Mouse (Mus musculus) ES-Bruce4 (cell line): ENCODE results near the gene Gm4922. TPM values are rescaled to one million over a fixed set of nuclear protein-coding genes. Genes with fewer than 3 reads are reported as not detected.

Experiments
- H3K27ac ChIP-seq: 2 replicates; pipeline ENCODE4 v1.5.1; 2012; ENCODE audit warnings: low read length, inconsistent platforms; ENCODE audit not compliant: insufficient read depth
- H3K27me3 ChIP-seq: 2 replicates; pipeline ENCODE4 v1.6.1; 2012; ENCODE audit warnings: mild to moderate bottlenecking, low read length, inconsistent platforms; ENCODE audit not compliant: control insufficient read depth, poor library complexity, insufficient read depth, severe bottlenecking
- H3K36me3 ChIP-seq: 2 replicates; pipeline ENCODE4 v1.6.1; 2012; ENCODE audit warnings: inconsistent platforms, mild to moderate bottlenecking, low read length, moderate library complexity; ENCODE audit not compliant: control insufficient read depth, poor library complexity, insufficient read depth, severe bottlenecking
- H3K4me1 ChIP-seq: one replicate; pipeline ENCODE4 v1.8.1; 2011; ENCODE audit warnings: low read length; ENCODE audit not compliant: control insufficient read depth, insufficient read depth
- H3K4me3 ChIP-seq: 2 replicates; pipeline ENCODE4 v1.5.1; 2011; ENCODE audit warnings: low read depth, mild to moderate bottlenecking, low read length
- H3K9ac ChIP-seq: 2 replicates; pipeline ENCODE4 v1.6.1; 2012; ENCODE audit warnings: low read depth, mild to moderate bottlenecking, inconsistent platforms; ENCODE audit not compliant: poor library complexity, severe bottlenecking
- H3K9me3 ChIP-seq: replicated peaks from 2 replicates; pipeline ENCODE4 v1.6.1; 2012; ENCODE audit warnings: mild to moderate bottlenecking, low read length, inconsistent platforms; ENCODE audit not compliant: control insufficient read depth, poor library complexity, insufficient read depth, severe bottlenecking
- CTCF ChIP-seq: IDR thresholded peaks from one replicate; pipeline ENCODE4 v1.8.1; 2011; ENCODE audit warnings: low read depth, low read length
- EP300 ChIP-seq: IDR thresholded peaks from 2 replicates; pipeline ENCODE4 v1.6.1; 2011; ENCODE audit warnings: low read depth, low read length; ENCODE audit not compliant: insufficient read depth
- POLR2A ChIP-seq: IDR thresholded peaks from one replicate; pipeline ENCODE4 v1.8.1; 2011; ENCODE audit warnings: low read length; ENCODE audit not compliant: insufficient read depth
- polyA plus RNA-seq: library from polyadenylated mRNA; stranded (reverse); fragments of >200 nt; gene quantifications from 2 replicates; pipeline ENCODE4 v1.2.4, GENCODE M21; 2011; ENCODE audit warnings: low read depth; ENCODE audit not compliant: missing spikeins, insufficient read depth, insufficient read length

The Gm4922 gene
- polyA plus RNA-seq, 1 experiment: not detected

- Histone ChIP-seq H3K9me3 (no peaks in the 10 kb centered on the region), H3K27ac (no peak overlapping the region), H3K36me3 (no peaks in the 10 kb centered on the region), H3K4me1 (no peaks in the 10 kb centered on the region), H3K27me3 (no peaks in the 10 kb centered on the region; the same call in 1 of the 2 replicates), H3K9ac (no peak overlapping the region), H3K4me3 (no peak overlapping the region)
- TF ChIP-seq EP300 (no peak), CTCF (no peak), POLR2A (no peak)
These were observed 44.5 kb downstream of the Gm4922 start for GRCm38 (mm10) chr10:18742086-18742485.

DNA sequence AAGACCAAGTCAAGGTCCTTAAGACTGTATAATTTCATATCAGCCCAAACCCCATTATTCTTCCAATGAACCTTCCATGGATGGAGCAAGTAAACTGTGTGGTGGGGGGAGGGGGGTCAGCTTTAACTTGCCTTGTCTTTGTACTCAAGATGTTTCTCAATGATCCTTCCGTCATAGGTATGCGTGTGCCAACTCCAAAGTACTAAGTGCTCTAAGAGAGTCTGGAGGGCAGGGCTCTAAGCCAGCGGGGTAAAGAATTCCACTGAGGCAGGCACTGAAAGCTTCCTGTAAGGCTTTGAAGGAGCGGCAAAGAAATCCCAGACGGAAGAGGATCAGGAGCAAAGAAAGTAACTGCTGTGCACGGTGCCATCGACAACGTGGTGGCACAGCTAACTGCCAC lies 45.6 kb downstream of the Gm4922 start:
- Histone ChIP-seq H3K9ac (no peak overlapping the region), H3K4me3 (no peak overlapping the region), H3K9me3 (no peaks in the 10 kb centered on the region), H3K36me3 (no peaks in the 10 kb centered on the region), H3K27me3 (no peaks in the 10 kb centered on the region; the same call in 1 of the 2 replicates), H3K4me1 (no peaks in the 10 kb centered on the region), H3K27ac (no peak overlapping the region)
- TF ChIP-seq EP300: no peak
- no peak for TF ChIP-seq CTCF
- no peak for TF ChIP-seq POLR2A

Other genes starting within 250 kb of the Gm4922 start
- gene Hebp2, start 240.7 kb downstream of the Gm4922 start, polyA plus RNA-seq: 14.3 and 21.1 TPM in 2 replicates
- gene Arfgef3, start 42.8 kb downstream of the Gm4922 start, polyA plus RNA-seq: 4.8 and 5.0 TPM in 2 replicates
- gene Perp, start 58.2 kb upstream of the Gm4922 start, polyA plus RNA-seq: 133 and 138 TPM in 2 replicates
- 4.8 and 4.9 TPM in 2 replicates for gene Tnfaip3, start 228.9 kb upstream of the Gm4922 start, polyA plus RNA-seq